Mouse (Mus musculus) heart, embryonic 11.5 days (tissue): Measurements from ENCODE around the gene Nps. TPM values are rescaled to one million over a fixed set of nuclear protein-coding genes. Genes with fewer than 3 reads are reported as not detected.

Source experiments
- ATAC-seq: fragments of 200-750 bp; cut with Nextera tagmentation; replicated peaks from 2 replicates; pipeline ENCODE4 v1.8.0; 2017; ENCODE audit warnings: moderate library complexity; ENCODE audit not compliant: insufficient number of reproducible peaks, low FRiP score, low TSS enrichment
- H3K27ac ChIP-seq: fragments of 300-500 bp; sonication (generic); 2 replicates; pipeline ENCODE4 v1.5.1; 2014; ENCODE audit warnings: mild to moderate bottlenecking, low read depth, low read length
- H3K27me3 ChIP-seq: fragments of 300-500 bp; sonication (generic); 2 replicates; pipeline ENCODE4 v1.6.1; 2014; ENCODE audit warnings: mild to moderate bottlenecking, low read length, mixed read lengths; ENCODE audit not compliant: control insufficient read depth, insufficient read depth
- H3K36me3 ChIP-seq: fragments of 300-500 bp; sonication (generic); 2 replicates; pipeline ENCODE4 v1.6.1; 2014; ENCODE audit warnings: mild to moderate bottlenecking, low read length, moderate library complexity, mixed read lengths; ENCODE audit not compliant: control insufficient read depth, insufficient read depth
- H3K4me1 ChIP-seq: fragments of 300-500 bp; sonication (generic); 2 replicates; pipeline ENCODE4 v1.6.1; 2014; ENCODE audit warnings: low read length; ENCODE audit not compliant: control insufficient read depth, insufficient read depth
- H3K4me2 ChIP-seq: fragments of 300-500 bp; sonication (generic); 2 replicates; pipeline ENCODE4 v1.6.1; 2014; ENCODE audit warnings: mild to moderate bottlenecking, moderate library complexity
- H3K4me3 ChIP-seq: fragments of 300-500 bp; sonication (generic); 2 replicates; pipeline ENCODE4 v1.5.1; 2014; ENCODE audit warnings: low read depth, low read length
- H3K9ac ChIP-seq: fragments of 300-500 bp; sonication (generic); 2 replicates; pipeline ENCODE4 v1.6.1; 2014; ENCODE audit warnings: mild to moderate bottlenecking, low read depth, low read length, moderate library complexity
- H3K9me3 ChIP-seq: fragments of 300-500 bp; sonication (generic); replicated peaks from 2 replicates; pipeline ENCODE4 v1.6.1; 2016; ENCODE audit warnings: low read length; ENCODE audit not compliant: control insufficient read depth
- WGBS: fragments of 180-500 bp; shearing (Covaris S2); extraction: QIAGEN DNeasy Blood & Tissue Kit; methylation state at CpG from one replicate; pipeline ENCODE4 v1.1.7; 2014; ENCODE audit not compliant: insufficient replicate concordance; 5-methylcytosine and 5-hydroxymethylcytosine counted together
- polyA plus RNA-seq: library from polyadenylated mRNA; unstranded; fragments of >200 nt; fragmentation: Nextera tagmentation; extraction: Ambion mirVana; gene quantifications from 2 replicates; pipeline ENCODE4 v1.2.1, GENCODE M21; 2014

Nps gene
- polyA plus RNA-seq, 1 experiment from 2014 or later = not detected

DNA sequence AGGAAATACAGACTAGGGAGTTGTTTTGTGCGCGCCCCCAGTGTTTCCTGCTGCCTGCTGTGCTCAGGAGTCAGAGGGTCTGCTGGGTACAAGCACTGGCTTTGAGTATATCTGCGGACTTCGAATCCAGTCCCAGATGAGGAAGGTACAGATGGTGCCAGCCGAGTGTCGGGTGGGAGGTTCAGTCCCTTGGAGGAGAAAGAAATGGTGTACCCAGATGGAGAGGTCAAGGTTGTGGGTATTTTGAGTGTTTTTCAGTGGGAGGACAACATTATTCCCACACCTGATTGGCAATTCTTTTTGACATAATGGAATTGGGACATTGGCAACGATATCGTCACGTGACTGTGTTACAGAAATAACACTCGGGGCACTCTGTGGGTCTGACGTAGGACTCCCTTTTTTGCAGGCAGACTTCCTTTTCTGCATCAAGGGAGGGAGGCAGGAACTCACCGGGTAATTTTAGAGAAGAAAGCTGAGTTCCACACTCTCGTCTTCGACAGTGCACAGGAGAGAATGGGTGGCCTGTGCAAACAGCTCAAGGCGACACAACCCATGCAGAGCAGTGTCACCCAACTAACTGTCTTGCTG is 33.2 kb downstream of the Nps start:
- Histone ChIP-seq H3K36me3 (no peaks in the 10 kb centered on the region), H3K4me3 (no peak overlapping the region), H3K4me2 (no peak overlapping the region), H3K9me3 (no peaks in the 10 kb centered on the region), H3K9ac (no peak overlapping the region), H3K4me1 (no peaks in the 10 kb centered on the region), H3K27me3 (no peaks in the 10 kb centered on the region), H3K27ac (no peak overlapping the region)
- WGBS = 84% methylated on average over 15 of the region's 15 CpGs
- no peak for ATAC-seq

DNA sequence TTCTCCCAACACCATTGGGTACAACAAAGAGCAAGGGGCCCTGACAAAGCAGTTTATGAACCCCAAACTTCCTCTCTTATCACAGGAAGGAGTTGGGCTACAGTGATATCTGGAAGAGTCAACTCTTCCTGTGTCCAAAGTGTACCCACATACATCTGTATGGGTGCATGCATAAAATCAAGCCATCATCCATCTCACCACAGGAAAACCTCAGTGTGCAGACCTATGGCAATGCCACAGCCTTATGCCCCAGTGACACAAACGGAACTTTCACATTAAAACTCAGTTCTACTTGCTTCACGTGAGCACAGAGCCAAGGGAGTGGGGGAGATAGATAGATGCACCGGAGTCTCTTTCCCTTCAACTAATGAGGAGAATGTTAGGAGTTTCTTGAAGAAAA is 36.0 kb downstream of the Nps start:
- WGBS = 75% methylated on average over 3 of the region's 3 CpGs

DNA sequence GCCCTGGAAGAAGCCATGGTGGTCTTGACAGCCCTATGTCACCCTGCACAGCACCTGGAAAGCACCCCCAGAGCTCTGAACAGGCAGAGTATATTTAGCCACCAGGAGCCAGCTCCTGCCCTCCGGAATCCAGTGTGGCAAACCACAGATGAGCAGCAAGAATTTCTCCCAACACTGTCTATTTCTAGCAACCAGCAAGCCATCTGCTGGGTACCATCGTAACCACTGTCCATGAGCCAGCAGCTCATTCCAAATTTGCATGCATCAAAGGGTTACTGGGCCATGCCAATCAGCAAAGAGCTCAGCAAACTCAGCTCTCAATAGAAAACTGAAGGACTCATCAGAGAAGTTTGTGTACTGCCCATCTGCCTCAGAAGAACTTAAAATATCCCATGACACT is 46.0 kb downstream of the Nps start:
- no peak overlapping the region for H3K9ac ChIP-seq
- H3K9me3 ChIP-seq = no peaks in the 10 kb centered on the region
- no peaks in the 10 kb centered on the region for H3K4me1 ChIP-seq
- H3K27me3 ChIP-seq = no peaks in the 10 kb centered on the region
- no peak overlapping the region for H3K4me3 ChIP-seq
- H3K36me3 ChIP-seq = no peaks in the 10 kb centered on the region
- WGBS = 73% methylated on average over 2 of the region's 2 CpGs
- no peak overlapping the region for H3K4me2 ChIP-seq
- no peak overlapping the region for H3K27ac ChIP-seq
- ATAC-seq = no peak

More for the DNA sequence above, 36.0 kb downstream of the Nps start:
- Histone ChIP-seq H3K4me3 (no peak overlapping the region), H3K27me3 (no peaks in the 10 kb centered on the region), H3K4me2 (no peak overlapping the region), H3K9me3 (no peaks in the 10 kb centered on the region), H3K4me1 (no peaks in the 10 kb centered on the region), H3K9ac (no peak overlapping the region), H3K27ac (no peak overlapping the region), H3K36me3 (no peaks in the 10 kb centered on the region)
- no peak for ATAC-seq

Other genes with a start within 250 kb of the Nps start
- gene Foxi2, start 151.6 kb downstream of the Nps start, polyA plus RNA-seq = 0.10 and 0.15 TPM in 2 replicates